Mouse (Mus musculus) layer of hippocampus, adult 6 months (tissue): Measurements from ENCODE around the gene Sdk1. TPM values are rescaled to one million over a fixed set of nuclear protein-coding genes. Genes with fewer than 3 reads are reported as not detected.

ENCODE experiments used
- long read RNA-seq, 2 experiments: library from polyadenylated mRNA; unstranded; transcript quantifications; one replicate each; pipeline ENCODE4 v2.0.0; 2019 to 2020
- polyA plus RNA-seq: library from polyadenylated mRNA; unstranded; fragments of <200 nt; fragmentation: Nextera tagmentation; gene quantifications from 2 replicates; pipeline ENCODE4 v1.2.3, GENCODE M21; 2021

Sdk1 gene
- 0.19 and 0.20 TPM in 2 replicates for polyA plus RNA-seq
- long read RNA-seq, experiment 1, partial matches to known transcripts, result 2 of 2 reads
- long read RNA-seq, experiment 1, other reads (novel, unspliced or antisense), result 0 of 2 reads
- long read RNA-seq, experiment 2, partial matches to known transcripts, result 1 of 8 reads
- long read RNA-seq, experiment 2, other reads (novel, unspliced or antisense), result 7 of 8 reads

DNA sequence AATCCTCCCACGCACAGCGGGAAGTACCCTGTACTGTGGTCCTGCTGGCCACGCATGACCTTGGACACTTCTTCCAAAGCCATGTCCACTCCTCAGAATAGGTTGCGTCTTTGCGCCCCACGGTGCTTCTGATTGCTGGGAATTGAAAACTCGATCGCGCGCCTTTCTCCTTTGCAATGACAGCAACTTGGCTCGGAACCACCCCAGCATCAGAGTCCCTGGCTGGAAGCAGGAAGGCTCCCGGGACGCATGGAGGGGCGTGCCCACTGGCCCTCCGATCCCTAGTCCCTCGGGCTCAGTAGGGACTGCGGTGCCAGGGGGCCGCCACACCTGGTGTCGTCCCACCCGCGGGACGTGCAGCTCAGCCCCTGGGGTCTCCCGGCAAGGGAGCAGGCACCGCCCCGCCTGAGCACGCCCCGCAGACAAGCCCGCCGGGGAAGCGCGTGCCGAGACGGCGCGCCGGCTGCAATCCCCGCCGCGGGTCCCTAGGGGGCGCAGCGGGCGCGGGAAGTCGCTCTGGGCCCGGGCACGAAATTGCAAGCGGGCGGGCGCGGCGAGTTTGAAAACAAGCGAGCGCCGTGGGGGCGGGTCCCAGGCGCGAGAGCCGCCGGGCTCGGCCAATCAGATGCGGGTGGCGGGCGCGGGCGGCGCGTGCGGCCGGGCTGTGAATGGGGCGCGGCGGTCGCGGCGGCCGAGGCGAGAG, at the start of gene Sdk1:
TSS of gene Sdk1 (plus strand) at position 650 of the 703 bp plus-strand sequence.

Other genes with a start within 250 kb of the Sdk1 start
- 0.06 and 0.15 TPM in 2 replicates for gene Card11, start 240.9 kb upstream of the Sdk1 start, polyA plus RNA-seq